Mouse (Mus musculus) bone marrow macrophage, adult 2 months (primary cell): ENCODE measurements around the gene Rapgef1.

Experiments
- CTCF ChIP-seq: IDR thresholded peaks from 2 replicates; pipeline ENCODE4 v1.5.1; 2012; ENCODE audit warnings: low read depth, mild to moderate bottlenecking, low read length, moderate library complexity
- POLR2A ChIP-seq: IDR thresholded peaks from 2 replicates; pipeline ENCODE4 v1.6.1; 2012; ENCODE audit warnings: mild to moderate bottlenecking, low read depth, low read length, borderline replicate concordance

GRCm38 (mm10) chr2:29671374-29671773 is 51.9 kb downstream of the Rapgef1 start:
- TF ChIP-seq CTCF (no peak), POLR2A (no peak)
